Mouse (Mus musculus) cerebellum, postnatal 4 days (tissue): ENCODE results near the gene Nkd1.
A peak's percentile ranks its signal among the peaks of the same experiment; 100 is the strongest.

Experiments
- DNase-seq, 2 experiments: peaks; one replicate each; pipeline ENCODE4 v3.0.0; 2022; ENCODE audit warnings: low spot score in 2 of 2, mixed read lengths in 1 of 2

Gene Nkd1

DNA sequence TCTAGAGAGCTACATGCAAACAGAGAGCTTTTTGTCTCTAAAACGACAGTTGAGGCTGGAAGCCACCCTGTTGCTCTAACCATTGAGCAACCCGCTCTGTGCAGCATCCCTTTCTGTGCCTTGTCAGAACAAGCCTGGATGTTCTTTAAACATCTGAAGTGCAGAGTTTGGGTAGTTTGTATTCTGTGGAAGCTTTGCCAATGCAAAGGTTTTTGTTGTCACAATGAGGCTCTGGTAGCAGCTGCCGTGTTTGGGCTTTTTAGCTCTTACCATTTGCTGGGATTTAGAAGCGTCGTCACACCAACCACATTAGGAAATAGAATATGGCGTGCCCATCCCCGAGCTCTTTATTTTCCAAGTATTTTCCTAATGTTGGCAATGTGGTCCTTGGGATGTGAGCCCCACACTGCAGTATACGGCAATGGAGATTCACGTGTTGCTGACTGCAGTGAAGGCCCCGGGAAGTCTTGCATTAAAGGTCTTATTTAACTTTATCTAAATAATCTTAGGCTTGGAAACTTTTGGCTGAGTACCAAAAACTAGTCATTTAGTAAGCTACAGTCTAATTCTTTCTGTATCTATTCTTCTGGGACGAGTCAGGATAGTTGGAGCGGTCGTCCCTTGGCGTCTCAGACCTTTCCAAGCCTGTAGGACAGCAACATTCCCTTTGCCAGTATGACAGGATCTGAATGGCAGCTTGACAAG is 51.9 kb downstream of the Nkd1 start:
- no peak for DNase-seq

DNA sequence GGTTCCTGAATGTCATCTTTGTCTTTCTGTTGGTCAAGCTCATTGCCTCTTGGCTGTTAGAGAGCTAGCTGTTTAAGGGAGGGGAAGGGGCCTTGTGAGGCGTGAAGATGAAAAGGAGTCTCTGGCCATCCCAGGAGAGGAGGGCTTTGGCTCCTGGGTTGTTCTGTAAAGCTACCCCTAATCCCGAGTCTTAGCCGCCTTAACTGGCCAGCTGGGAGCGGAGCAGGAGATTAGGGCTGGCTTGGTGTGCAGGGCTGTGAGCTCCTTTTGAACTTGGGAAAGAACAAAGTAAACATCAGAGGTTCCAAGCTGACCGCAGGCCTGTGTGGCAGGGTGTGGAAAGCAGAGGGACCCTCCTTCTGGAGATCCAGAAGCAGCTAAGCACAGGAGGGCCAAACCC is 53.8 kb downstream of the Nkd1 start:
- DNase-seq = no peak

DNA sequence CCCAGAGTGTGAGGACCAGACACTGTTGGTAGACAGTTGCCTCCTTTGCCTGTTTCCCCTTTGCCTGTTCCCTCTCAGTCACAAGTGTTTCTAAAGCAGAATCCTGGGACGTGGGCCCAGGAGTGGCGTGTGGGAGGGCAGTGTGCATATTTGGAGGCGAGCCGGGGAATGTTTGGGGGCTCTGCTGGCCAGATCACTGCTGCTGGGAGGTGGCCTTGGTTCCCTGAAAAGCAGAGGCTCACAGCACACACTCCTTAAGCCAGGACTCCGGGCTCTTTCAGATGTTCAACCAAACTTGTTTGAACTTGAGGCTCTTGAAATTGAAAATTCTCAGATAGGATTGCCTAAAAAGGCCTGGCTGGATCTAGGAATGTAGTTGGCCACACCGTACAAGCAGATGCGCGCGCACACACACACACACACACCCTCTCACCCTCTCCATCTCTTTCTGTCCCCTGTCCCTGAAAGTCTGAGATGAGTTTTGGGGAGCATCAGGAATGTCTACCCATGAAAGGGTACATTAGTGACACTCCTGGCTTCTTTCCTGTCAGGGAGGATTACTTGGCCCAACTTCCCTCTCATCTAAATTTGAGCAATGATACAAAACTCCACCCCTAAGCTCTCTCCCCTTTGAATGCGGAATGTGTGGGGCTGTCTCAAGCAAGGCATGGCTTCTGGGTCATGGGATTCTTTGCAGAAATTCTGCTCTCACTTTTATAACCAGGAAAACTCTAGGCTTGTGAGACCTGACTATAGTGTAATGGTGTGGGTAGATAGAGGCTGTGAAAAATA is 55.4 kb downstream of the Nkd1 start:
- DNase-seq = no peak

DNA sequence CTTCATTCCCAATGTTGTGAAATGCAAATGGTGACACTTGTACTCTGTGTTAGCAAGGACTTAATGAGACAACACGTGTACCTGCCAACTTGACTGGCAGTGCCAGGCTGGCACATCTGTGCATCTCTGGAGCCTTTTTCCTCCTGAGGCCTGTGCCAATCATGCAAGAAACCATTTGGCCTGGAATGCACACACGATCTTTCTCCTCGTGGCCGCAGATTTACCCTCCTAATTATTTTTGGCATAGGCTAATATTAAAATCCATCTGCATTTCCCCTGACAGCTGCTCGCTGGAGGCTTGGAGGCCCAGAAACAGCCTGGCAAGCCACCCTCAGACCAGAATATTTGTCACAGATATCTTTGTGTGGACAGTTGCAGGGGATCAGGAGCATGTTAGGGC is 56.5 kb downstream of the Nkd1 start:
- peak in 1 of 2 experiments; percentile 31 for DNase-seq

DNA sequence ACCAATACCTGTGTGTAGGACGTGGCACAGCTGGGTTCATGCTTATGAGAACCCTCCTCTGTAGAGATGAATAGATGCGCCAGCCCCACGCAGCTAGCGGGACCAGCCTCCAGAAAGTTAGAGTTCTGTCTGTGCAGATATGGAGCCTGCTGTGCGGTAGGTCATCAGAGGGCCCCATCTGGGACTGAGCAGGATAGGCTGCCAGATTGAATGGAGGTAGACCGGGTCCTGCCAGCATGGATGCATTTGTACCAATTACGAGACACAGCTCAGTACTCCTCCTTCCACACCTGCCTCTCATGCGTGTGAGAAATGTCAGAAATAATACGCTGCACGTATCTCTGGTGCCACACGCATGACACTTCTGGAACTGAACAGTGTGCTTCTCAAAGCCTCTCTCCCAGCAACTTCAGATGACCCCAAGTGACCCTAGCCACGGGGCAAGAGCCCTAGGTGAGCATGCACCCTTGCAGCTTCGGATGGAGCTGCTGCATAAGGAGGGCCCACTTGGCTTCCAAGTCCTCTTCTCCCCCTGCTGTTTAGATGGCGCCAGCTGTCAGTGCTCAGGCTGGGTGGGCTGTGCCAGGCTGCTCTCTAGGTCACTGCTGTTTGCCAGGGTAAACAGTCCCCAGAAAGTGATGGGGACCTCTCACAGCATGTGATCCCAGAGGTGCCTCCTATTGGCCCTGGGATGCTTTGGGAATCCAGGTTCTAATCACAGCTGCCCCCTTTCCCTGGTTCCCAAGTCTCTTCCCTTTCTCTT is 57.4 kb downstream of the Nkd1 start:
- DNase-seq = peak in 1 of 2 experiments; percentile 39

DNA sequence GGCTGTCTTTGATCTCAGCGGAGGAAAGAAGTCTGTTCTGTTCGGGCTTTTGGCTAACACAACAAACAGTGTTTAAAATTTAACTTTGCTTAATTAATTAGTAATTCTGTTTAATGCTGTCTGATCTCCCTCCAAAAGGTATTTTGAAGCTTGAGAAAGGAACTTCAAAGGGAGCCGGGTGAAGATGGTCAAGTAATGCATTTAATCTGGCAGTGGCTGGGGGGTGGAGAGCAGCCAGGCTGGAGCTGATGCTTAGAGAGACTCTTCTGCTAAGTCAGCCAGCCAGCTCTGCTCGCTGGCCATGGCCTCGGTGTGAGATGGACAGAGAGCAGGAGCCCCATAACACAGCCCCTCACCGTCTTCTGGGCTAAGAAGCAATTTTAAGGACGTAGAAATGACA is 58.1 kb downstream of the Nkd1 start:
- DNase-seq = no peak

DNA sequence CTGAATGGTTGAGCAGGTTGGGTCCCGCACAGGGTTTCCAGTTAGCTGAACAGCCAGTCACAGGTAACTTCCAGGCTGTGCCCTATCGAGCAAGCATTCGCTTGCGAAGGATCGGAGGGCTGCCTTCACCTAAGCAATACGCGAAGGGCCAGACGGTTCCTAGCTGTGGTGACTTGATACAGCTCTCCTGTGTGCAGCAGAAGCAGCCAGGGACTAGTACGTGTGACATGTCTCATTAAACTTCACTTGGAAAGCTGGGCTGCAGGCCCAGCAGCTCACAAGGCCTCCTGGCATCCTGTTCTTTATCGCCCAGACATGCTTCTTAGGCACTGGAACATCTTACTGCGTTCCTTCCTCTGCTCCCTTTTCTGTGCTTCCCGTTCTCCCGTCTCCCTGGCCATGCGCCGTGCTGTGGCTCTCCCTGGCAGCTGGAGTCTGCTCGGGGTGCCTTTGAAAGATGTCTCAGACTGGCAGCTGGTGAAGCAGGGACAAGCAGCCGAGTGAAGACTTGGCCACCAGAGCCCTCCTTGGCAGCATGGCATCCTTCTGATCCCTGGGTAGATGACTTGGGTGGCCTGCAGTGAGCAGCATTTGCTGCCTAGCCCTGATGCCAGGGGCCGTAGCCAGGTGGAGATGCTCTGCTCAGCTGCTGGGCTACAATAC is 58.6 kb downstream of the Nkd1 start:
- DNase-seq = peak in 1 of 2 experiments; percentile 67

DNA sequence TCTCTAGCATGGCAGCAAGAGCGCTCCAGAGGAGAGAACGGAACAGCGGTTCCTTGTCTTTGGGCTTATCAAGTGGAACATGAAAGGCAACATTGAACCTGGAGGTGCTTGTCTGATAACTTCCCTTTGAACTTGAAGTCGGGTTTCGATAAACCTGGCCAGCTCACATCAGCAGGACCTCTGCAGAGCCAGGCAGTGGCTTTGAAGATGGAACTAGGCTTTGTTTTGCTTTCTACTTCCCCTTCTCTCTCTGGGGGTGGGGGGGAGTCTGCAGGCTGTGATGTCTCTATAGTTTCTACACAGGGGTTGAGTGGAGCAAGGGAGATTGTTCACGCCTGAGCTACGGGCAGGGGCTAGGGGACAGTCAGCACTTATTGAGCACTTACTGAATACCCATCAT is 59.6 kb downstream of the Nkd1 start:
- DNase-seq = no peak

DNA sequence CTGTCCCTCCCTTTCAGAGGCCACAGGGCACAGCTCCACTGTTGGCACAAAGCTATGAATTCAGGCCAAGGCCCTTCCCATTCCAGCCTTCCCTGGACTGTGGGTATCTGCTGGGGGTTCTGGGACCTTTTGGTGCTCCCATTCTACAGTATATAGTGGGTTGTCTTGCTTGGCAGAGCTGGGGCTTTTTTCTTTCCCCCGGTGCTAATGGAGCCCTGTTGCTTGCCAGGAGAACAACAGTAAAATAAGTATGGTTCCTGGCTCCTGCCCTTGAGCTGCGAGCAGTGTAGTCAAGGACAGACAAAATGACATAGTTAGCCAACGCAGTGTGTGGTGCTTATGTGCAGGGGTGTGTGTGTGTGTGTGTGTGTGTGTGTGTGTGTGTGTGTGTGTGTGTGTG is 62.7 kb downstream of the Nkd1 start:
- DNase-seq = no peak

DNA sequence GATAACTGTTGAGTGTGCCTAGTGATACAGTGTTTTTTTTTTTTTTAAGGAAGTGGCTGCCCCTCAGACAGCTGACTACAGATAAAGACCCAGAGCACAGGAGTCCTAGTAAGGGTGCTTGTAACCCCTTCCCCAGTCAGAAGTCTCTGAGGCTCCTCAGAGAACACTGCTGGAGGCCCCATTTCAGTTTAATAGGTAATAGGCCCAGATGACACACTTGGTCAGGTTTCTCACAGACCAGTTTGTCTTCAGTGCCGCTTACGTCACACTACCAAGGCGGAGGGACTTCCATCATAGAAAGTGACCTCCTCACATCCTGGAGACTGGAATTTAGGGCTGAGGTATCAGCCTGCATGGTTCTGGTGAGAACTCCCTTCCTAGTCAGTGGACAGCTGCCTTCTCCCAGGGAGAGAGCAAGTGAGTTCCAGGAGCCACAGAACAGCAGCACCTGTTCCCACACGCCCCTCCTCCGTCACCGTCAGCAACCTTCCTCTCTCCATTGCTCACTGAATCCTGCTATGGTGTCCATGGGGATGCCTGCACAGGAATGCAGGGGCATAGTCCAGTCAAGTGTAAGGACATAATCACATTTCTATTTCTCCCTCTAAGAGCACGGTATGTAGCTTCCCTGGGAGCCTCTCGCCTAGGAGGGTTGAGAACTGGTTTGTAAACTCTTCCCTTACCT is 67.2 kb downstream of the Nkd1 start:
- DNase-seq = no peak

DNA sequence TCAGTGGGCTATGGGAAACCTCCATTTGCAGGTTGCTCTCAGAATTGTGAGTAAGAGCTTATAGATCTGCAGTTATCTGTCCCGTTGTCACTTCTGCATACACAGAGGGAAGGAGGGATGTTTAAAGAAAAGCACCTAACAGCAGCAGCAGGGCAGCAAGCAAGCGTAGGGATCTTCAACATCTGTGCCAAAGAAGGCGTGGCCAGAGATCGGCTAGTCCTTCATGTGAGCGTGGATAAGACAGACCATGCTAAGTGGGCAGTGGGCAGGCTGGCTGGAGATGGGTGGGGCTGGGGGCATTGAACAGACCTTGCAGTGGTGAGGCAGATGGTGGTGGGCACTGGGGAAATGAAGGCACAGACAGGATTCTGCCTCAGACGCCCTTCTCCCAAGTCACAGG is 69.1 kb downstream of the Nkd1 start:
- DNase-seq = no peak

DNA sequence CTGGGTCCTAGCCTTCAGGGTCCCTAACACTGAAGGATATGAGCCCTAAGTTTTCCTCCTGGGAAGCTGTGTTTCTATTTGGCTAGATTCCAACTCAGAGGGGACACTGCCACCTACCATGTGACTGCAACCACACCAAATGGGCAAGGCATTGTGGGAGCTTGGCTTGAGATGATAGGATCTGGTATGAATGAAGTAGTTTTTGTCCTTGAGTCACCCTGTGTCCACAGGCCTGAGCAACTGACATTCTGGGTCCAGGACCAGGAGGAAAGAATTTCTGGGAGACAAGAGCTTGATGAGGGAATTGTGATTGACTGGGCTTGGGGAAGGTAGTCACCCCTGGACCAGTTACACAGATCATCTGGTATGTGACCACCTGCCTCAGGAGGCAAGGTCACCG is 72.8 kb downstream of the Nkd1 start:
- no peak for DNase-seq

DNA sequence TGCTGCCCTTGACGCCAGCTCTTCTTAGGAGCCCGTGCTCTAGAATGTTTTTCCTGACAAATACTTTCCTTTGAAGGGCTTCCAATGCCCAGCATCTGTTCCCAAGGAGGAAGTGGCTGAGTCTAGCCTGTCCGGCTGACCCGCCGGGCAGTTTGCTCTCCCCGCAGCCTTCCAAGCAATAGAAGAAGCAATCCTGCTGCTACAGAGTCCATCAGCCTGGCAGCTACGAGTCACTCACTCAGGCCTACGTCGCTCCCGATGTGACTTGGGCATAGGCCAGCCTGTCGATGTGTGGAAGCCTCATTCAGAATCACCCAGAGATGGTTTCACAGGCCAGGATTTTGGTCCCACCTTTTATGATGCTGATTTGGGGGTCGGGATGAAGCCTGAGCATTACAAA is 74.9 kb downstream of the Nkd1 start:
- no peak for DNase-seq

DNA sequence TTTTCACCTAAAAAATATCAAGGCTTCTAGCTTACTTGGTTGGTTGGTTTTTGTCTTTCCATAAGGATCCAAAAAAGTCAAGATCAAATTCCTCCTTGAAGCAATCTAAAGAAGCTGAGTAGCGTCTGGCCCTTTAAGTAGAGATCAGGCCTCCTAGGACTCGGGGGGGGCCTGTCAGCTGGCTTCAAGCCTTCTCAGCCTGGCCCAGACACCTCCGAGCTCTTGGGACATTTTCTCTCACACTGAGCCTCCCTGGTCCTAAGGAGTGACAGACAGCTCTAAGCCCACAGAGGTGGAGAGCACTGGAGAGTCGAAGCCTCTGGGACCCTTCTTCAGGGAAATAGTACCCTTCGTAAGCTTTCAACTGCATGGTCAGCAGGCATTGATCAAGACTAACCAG is 77.4 kb downstream of the Nkd1 start:
- DNase-seq = no peak

DNA sequence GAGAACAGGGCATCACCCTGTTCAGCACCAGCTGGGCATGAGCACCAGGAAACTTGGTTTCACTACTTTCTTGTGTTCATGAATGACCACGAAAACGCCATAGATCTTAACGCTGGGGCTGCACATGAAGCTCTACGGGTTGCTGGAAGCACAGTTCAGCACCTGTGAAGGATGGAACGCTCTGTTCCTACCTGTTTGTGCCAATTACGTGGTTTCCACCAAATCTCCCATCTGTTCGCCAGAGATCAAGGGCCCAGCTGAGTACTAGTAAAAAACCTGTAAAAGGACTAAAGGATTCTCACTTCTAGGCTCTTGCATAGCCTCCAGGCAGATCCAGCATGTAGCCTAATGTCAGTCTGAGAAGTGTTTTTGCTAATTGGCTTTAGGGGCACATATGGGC is 78.3 kb downstream of the Nkd1 start:
- DNase-seq = no peak

DNA sequence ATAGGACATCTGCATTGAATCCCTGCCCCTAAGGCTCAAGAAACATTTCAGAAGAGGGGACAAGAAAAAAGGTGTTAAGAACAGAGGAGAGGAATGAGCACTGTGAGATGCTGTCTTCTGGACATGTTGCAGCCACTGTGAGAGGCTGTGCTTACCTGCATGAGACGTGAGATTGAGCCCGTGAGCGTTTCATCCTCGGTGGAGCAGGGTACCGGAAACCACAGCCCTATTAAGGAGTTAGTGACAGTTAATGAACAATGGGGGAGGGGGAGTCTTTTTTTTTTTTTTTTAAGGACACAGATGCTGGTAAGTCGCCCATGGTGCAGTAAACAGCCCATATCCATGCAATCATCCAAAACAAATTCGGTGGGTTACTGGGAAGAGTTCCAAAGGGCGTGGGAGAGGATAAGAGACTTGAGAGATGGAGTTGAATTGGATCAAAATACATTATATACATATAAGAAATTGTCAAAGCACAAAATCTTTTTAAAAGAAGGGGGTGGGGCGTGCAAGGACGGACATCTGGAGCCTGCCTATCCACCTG is 82.4 kb downstream of the Nkd1 start:
- no peak for DNase-seq

DNA sequence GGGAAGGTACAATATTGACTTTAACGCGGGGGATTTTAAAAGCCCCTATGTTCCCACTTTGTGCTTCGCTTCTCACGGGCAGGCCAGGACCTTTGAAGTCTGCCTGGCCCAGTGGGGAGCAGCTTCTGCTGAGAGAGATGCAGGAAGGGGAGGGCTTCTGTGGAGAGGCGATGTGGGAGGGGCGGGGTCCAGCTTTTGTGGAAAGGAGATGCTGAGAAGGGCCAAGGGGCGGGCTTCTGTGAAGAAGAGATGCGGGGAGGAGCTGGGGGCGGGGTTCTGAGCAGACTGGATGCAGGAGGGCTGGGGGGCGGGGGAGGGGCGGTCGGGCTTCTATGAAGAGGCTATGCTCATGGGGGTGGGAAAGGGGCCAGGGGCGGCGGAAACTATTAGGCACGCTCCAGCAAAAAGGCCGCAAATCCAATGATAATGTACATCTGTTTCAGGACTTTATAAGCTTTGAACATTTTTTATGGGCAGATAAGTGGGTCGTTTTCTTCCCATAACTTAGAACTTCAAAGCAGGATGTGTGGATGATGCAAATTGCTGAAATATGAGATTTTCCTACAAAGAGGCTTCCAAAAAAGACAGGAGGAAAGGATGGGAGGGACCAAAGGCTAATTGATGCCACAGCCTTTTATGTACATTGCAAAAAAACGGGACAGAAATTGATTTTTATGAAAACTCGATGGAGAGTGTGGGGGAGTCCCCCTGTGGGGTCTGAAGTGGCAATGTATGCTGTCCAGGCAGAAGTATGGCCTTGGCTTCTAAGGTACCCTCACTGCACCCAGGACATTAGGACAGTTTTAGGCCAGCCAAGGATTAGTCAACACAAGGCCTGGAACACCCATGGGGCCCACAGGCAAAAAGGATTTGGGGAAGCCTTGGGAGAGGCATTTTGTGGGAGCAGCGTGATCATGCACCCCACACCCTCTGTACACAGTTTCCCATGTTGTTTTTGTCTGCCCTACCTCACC is 83.2 kb downstream of the Nkd1 start:
- DNase-seq = peak in 1 of 2 experiments; percentile 76

DNA sequence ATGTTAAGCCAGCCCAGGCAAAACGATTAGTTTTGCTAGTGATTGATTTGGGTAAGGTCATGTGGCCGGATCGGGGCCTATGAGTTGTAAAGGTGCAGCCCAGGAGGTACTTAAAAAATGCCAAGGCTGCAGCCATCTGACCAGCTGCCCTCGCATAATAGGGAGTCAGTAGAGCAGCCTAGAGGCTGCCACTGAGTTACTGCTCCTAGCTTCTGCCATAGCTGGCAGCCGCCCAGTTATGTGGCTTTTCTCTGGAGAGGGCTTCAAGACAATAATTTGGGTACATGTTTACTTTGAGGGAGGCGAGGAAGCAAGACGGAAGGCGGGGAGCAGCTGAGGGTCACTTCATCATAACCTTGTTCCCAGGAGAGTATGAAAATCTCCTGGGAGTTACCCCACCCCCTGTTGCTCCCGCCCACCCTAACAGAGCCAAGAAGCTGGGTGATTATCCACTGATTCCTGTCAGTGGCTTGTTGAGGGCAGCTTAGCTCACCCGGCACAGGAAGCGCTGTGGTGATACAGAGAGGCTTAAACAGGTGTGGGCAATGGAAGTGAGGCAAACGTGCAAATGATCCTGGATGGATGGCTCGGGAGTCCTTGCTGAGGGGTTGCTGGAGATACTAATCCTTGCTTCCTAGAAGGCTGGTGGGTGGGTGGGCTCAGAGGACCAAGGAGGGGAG is 84.3 kb downstream of the Nkd1 start:
- no peak for DNase-seq

DNA sequence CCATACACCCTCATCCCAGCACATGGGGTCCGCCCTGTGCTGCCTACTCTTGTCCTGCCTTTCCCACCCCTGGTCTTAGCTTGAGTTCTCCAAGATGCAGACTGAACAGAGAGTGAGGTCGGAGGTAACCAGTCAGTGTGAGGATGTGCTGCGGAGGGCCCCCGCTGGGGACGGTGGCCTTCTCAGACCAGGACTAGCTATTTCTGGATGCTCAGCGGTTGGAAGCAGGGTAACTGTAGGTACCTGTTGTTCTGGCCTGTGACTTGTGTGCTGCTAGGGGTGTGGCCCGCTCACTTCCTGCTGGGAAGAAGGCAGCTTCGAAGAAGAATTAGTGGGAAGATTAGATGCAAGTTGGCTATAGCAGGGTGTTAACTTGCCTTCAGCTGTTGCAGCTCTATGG is 87.9 kb downstream of the Nkd1 start:
- DNase-seq = no peak
